In the genomic region with DNA sequence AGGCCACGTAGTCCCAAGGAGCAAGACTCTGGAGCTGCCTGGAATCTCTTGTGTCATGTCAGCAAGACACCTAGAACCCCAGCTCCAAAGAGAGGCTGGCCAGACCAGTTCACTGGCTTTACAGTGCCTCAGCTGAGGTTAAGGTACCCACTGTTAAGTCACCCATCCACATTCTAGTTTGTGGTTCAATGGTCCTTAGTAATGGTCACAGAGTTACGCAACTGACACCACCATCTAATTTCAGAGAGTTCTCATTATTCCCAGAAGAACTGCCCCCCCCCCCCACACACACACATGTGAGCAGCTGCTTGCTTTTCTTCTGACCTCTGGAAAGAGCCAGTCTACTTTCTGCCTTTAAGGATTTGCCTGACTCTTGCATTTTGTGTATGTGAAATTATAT, we compare ENCODE assay signal across 26 mouse cellular contexts. TPM values are rescaled to one million over a fixed set of nuclear protein-coding genes. Genes with fewer than 3 reads are reported as not detected.
A peak's percentile ranks its signal among the peaks of the same experiment; 100 is the strongest.
DNase-seq lines count a peak whose midpoint lies in the region; ATAC-seq and TF ChIP-seq lines count a peak whose summit lies in the region.
"Had no signal": no experiment of that assay in that cellular context is flagged by ENCODE, and none has a peak within 500 bp of the region (broad histone marks: within the 10 kb centered on the region; RNA-seq: fewer than 3 reads in every experiment).

No protein-coding gene starts in this region.

- H3K4me3 ChIP-seq in liver, embryonic 11.5 days (ENCODE audit: low read depth, low read length), result no peak overlapping the region
- no peak overlapping the region for H3K4me3 ChIP-seq in C2C12 (ENCODE audit: insufficient read depth, poor library complexity, severe bottlenecking)
- H3K4me3 ChIP-seq in bone marrow macrophage, adult 2 months (ENCODE audit: insufficient read depth, low read length), result peak overlapping the region; percentile 31
- no peak overlapping the region for H3K4me3 ChIP-seq in liver, embryonic 15.5 days (replicated peaks)
- H3K4me3 ChIP-seq: embryonic facial prominence, embryonic 15.5 days; gastrocnemius, adult 2 months; heart, embryonic 15.5 days; left cerebral cortex, adult 2 months; limb, embryonic 15.5 days; neural tube, embryonic 15.5 days had no signal

- no peak for TF ChIP-seq CTCF in C2C12 (IDR thresholded peaks at IDR 0.05; ENCODE audit: control insufficient read depth, insufficient read depth, insufficient read length)
- TF ChIP-seq CTCF in bone marrow macrophage, adult 2 months (IDR thresholded peaks at IDR 0.05; ENCODE audit: low read depth, low read length), result no peak

- peaks cover 77% of the 10 kb centered on the region for H3K4me1 ChIP-seq in liver, embryonic 11.5 days (replicated peaks; ENCODE audit: control insufficient read depth, insufficient read depth, low read length)
- peaks cover 62% of the 10 kb centered on the region for H3K4me1 ChIP-seq in bone marrow macrophage, adult 2 months (ENCODE audit: control insufficient read depth, insufficient read depth, low read length)
- H3K4me1 ChIP-seq in liver, embryonic 15.5 days (replicated peaks), result peaks cover 95% of the 10 kb centered on the region
- H3K4me1 ChIP-seq: limb, embryonic 15.5 days; neural tube, embryonic 15.5 days had no signal

- H3K9ac ChIP-seq in liver, embryonic 11.5 days (ENCODE audit: low read depth, low read length), result no peak overlapping the region
- no peak overlapping the region for H3K9ac ChIP-seq in liver, embryonic 15.5 days
- H3K9ac ChIP-seq: embryonic facial prominence, embryonic 15.5 days; heart, embryonic 15.5 days; hindbrain, embryonic 14.5 days; limb, embryonic 15.5 days; neural tube, embryonic 15.5 days had no signal

- TF ChIP-seq POLR2A in bone marrow macrophage, adult 2 months (IDR thresholded peaks at IDR 0.05; ENCODE audit: borderline replicate concordance, low read depth, low read length), result no peak

- ATAC-seq in liver, embryonic 11.5 days (replicated peaks; ENCODE audit: low FRiP score), result no peak
- ATAC-seq in liver, embryonic 15.5 days (ENCODE audit: insufficient read depth), result no peak
- ATAC-seq: forebrain, embryonic 14.5 days; inflammation-experienced regulatory T-cells, adult 6 months; midbrain, embryonic 16.5 days had no signal

- H3K9me3 ChIP-seq in liver, embryonic 11.5 days (ENCODE audit: control insufficient read depth, low read length), result no peaks in the 10 kb centered on the region
- H3K9me3 ChIP-seq in liver, embryonic 15.5 days (replicated peaks), result no peaks in the 10 kb centered on the region
- H3K9me3 ChIP-seq: embryonic facial prominence, embryonic 15.5 days; heart, embryonic 15.5 days; limb, embryonic 15.5 days; neural tube, embryonic 15.5 days had no signal

- peak overlapping the region; percentile 80; the same call in 1 of the 2 replicates for H3K27ac ChIP-seq in liver, embryonic 11.5 days (ENCODE audit: low read depth, low read length)
- H3K27ac ChIP-seq in bone marrow macrophage, adult 2 months (ENCODE audit: insufficient read depth, low read depth, low read length), result peak overlapping the region; percentile 92
- H3K27ac ChIP-seq in liver, embryonic 15.5 days (replicated peaks), result peak overlapping the region; percentile 70
- H3K27ac ChIP-seq: embryonic facial prominence, embryonic 15.5 days; gastrocnemius, adult 2 months; heart, embryonic 15.5 days; hindbrain, embryonic 14.5 days; left cerebral cortex, adult 2 months; limb, embryonic 15.5 days; neural tube, embryonic 15.5 days had no signal

- WGBS in liver, embryonic 11.5 days, result 79% methylated on average over 2 of the region's 2 CpGs
- WGBS in liver, embryonic 15.5 days (ENCODE audit: insufficient replicate concordance), result 73% methylated on average over 2 of the region's 2 CpGs

- no peaks in the 10 kb centered on the region for H3K79me3 ChIP-seq in C2C12 (ENCODE audit: low read depth)

- H3K79me2 ChIP-seq in C2C12 (ENCODE audit: control insufficient read depth, insufficient read depth), result no peaks in the 10 kb centered on the region

- H3ac ChIP-seq in C2C12 (ENCODE audit: control insufficient read depth, insufficient read length, low read depth), result no peak overlapping the region

- H3K27me3 ChIP-seq in liver, embryonic 11.5 days (replicated peaks; ENCODE audit: control insufficient read depth, insufficient read depth, low read length), result no peaks in the 10 kb centered on the region
- no peaks in the 10 kb centered on the region for H3K27me3 ChIP-seq in C2C12 (ENCODE audit: control insufficient read depth, insufficient read depth, insufficient read length)
- H3K27me3 ChIP-seq in liver, embryonic 15.5 days, result no peaks in the 10 kb centered on the region
- H3K27me3 ChIP-seq: embryonic facial prominence, embryonic 15.5 days; heart, embryonic 15.5 days; limb, embryonic 15.5 days; neural tube, embryonic 15.5 days had no signal

- no peak for DNase-seq in liver, embryonic 11.5 days (ENCODE audit: low spot score)
- DNase-seq in liver, result no peak
- no peak for DNase-seq in cerebellum, adult 18-20 months
- no peak for DNase-seq in cerebellum, postnatal 36 days
- DNase-seq in adrenal gland, postnatal 10 days, result no peak
- DNase-seq: adrenal gland, postnatal 25 days; cerebellum, adult 2 months; gastrocnemius, adult 2 months; heart, postnatal 4 days; kidney, adult 18-20 months; kidney, postnatal 10 days; left cerebral cortex, postnatal 4 days; lung, postnatal 14 days; thymus, postnatal 14 days had no signal

- peak overlapping the region; percentile 50 for H3K4me2 ChIP-seq in liver, embryonic 11.5 days
- H3K4me2 ChIP-seq in liver, embryonic 15.5 days, result peak overlapping the region; percentile 32
- H3K4me2 ChIP-seq: embryonic facial prominence, embryonic 15.5 days; heart, embryonic 15.5 days; hindbrain, embryonic 14.5 days; limb, embryonic 15.5 days; neural tube, embryonic 15.5 days had no signal

- no peaks in the 10 kb centered on the region for H3K36me3 ChIP-seq in liver, embryonic 11.5 days (ENCODE audit: control insufficient read depth, insufficient read depth, low read length)
- H3K36me3 ChIP-seq in C2C12 (ENCODE audit: control insufficient read depth, insufficient read depth), result no peaks in the 10 kb centered on the region
- H3K36me3 ChIP-seq in liver, embryonic 15.5 days (replicated peaks), result no peaks in the 10 kb centered on the region
- H3K36me3 ChIP-seq: embryonic facial prominence, embryonic 15.5 days; heart, embryonic 15.5 days; limb, embryonic 15.5 days; neural tube, embryonic 15.5 days had no signal

TF ChIP-seq in C2C12, 6 proteins besides CTCF, POLR2A, EP300 and RAD21:
- TF ChIP-seq MYOG (IDR thresholded peaks at IDR 0.05; ENCODE audit: control insufficient read depth, extremely low read depth, insufficient read length), result no peak
- peak; percentile 64 for TF ChIP-seq CEBPB (IDR thresholded peaks at IDR 0.05; ENCODE audit: low read depth)

RNA-seq across cellular contexts. Expression of gene Inpp5d, which starts 4.7 kb away (rescaled TPM):
- 30.8 and 31.0 TPM in 2 replicates for polyA plus RNA-seq in liver, embryonic 11.5 days (2014; fragmentation: Nextera tagmentation; extraction: Ambion mirVana)
- polyA plus RNA-seq in C2C12 (2012; fragmentation: generic; extraction: Trizol), result 0.06 TPM
- 174 and 202 TPM in 2 replicates for polyA plus RNA-seq in bone marrow macrophage, adult 2 months (2012; ENCODE audit: insufficient read depth, insufficient read length, missing spikeins)
- polyA plus RNA-seq in liver, embryonic 15.5 days (2015; fragmentation: Nextera tagmentation; extraction: Ambion mirVana), result 10.9 and 13.4 TPM in 2 replicates
- 10 to 100 TPM; 15.8 to 18.8 TPM for total RNA-seq in adrenal gland, postnatal 10 days (2021)

RNA-seq across cellular contexts. Expression of gene Ngef, which starts 51.2 kb away (rescaled TPM):
- polyA plus RNA-seq in liver, embryonic 11.5 days (2014; fragmentation: Nextera tagmentation; extraction: Ambion mirVana), result 2.1 and 2.4 TPM in 2 replicates
- polyA plus RNA-seq in C2C12 (2012; fragmentation: generic; extraction: Trizol), result 15.6 TPM
- not detected in 2 replicates for polyA plus RNA-seq in bone marrow macrophage, adult 2 months (2012; ENCODE audit: insufficient read depth, insufficient read length, missing spikeins)
- 6.6 and 9.1 TPM in 2 replicates for polyA plus RNA-seq in liver, embryonic 15.5 days (2015; fragmentation: Nextera tagmentation; extraction: Ambion mirVana)
- 1 to 10 TPM; 2.3 to 5.1 TPM for total RNA-seq in adrenal gland, postnatal 10 days (2021)
- polyA plus RNA-seq: inflammation-experienced regulatory T-cells, adult 6 months had no signal

Comparison
In these comparisons a context has a peak if more than half of its experiments do, and no peak if none do; other contexts are left out.
1. RNA of gene Inpp5d, which starts 4.7 kb away (polyA plus RNA-seq): 174 to 202 TPM in bone marrow macrophage, adult 2 months, 30.8 to 31.0 TPM in liver, embryonic 11.5 days and 10.9 to 13.4 TPM in liver, embryonic 15.5 days; 0.06 TPM in C2C12 (single experiment); every median in the first group is over 10 times any median in the second.
2. Peak in every context shown above with its lines, with median percentiles within 50 percentile points of each other: H3K27ac ChIP-seq.